Mouse (Mus musculus) heart, postnatal 14 days (tissue): Measurements from ENCODE around the gene Serpinb9b. TPM values are rescaled to one million over a fixed set of nuclear protein-coding genes. Genes with fewer than 3 reads are reported as not detected.

Experiments
- DNase-seq, 2 experiments: peaks; one replicate each; pipeline ENCODE4 v3.0.0; 2021 to 2022
- intact Hi-C: fragments of 180-260 bp; cut with DNase I; formaldehyde crosslinking; loops from one replicate; pipeline ENCODE4 v1.15.1; 2025
- total RNA-seq, 2 experiments: library from RNA; stranded (reverse); gene quantifications; 2 replicates each; pipeline ENCODE4 v1.2.3; 2021

Serpinb9b gene
- total RNA-seq, 2 experiments from 2014 or later: 0.12 to 0.41 TPM

DNA sequence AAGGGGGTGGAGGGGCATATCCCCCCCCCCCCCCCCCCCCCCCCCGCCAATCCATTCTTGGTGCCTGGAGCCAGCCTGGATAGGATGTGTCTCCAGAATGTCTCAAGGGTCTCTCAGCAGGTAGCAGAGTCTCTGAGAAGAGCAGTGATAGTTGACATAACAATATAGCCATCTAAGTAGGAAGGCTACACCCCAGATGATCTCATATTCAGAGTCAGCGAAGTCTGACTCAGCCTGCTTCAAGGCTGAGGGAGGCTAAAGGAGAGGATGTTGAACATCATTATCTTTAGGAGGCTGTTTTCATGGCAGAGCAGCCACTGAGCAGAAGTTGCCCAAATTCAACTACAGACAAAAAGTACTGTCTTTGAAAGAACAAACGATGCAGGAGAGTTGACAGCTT lies 3.1 kb downstream of the Serpinb9b start:
- intact Hi-C loops: no loop called here
- DNase-seq: no peak

DNA sequence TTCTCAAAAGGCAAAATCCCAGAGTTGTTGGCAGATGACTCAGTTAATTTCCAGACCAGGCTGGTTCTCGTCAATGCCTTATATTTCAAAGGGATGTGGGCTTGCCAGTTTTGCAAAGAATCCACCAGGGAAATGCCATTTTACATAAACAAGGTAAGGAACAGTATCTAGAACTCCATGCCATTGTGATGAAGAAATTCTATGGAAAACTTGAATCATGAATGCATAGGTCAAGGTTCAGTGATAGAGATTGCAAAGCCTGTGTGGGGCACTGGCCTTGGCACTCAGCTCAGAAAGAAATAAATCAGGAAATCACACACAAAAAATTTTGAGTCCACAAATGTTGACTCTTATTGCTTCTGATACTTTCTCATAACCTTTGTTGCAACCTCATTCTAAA lies 8.3 kb downstream of the Serpinb9b start:
- intact Hi-C loops: no loop called here

DNA sequence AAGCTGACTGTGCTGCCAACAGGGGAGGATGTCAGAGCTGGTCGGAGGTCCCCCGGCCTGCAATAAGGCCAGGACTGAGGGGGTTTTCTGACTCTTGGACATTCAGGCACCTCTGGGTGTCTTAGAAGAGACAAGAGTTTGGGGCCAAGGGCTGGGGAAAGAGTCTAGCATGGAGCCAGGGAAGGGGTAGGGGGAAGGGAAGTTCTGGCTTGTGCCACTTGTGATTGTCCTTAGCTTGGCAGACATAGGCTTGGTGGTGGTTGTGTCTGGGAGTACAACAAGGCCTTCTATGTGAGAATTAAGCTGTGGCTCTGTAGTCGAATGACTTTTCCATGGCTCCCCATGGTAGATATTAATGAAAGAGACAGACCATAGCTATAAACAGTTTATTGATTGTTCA lies 16.3 kb downstream of the Serpinb9b start:
- intact Hi-C loops: no loop called here
- DNase-seq: no peak

More for the DNA sequence above, 8.3 kb downstream of the Serpinb9b start:
- no peak for DNase-seq

DNA sequence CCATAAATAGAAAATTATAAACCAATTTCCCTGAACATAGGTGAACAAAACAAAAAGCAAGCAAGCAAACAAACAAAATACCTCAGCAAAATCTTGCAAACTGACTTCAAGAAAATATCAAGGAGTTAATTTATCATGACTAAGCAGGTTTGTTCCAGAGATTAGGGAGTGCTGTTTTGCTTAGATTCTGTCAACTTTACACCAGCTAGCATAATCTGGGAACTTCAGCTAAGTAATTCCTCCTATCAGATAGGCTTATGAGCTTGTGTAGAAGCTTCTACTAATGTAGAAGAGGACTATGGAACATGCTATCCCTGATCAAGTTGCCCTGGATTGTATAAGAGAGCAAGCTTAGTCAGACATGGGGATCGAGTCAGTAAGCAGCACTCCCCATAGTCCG lies 20.0 kb downstream of the Serpinb9b start:
- intact Hi-C loops: no loop called here
- DNase-seq: no peak

DNA sequence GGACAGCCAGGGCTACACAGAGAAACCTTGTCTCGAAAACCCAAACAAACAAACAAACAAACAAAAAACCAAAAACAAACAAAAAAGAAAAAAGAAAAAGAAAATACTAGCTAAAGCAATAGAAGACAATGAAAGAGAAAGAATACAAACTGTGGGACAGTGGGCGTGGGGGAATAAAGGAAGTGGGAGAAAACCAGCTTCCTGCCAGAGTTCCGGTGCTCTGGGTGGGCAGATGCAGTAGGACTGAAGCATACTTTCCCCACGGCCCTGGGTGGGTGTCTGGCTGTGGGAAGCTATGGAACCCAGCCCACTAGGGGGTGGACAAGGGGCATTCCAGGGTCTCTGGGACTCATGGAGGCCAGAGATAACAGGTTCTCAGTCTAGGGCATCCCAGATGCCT lies 21.0 kb downstream of the Serpinb9b start:
- DNase-seq: no peak
- intact Hi-C loops: no loop called here

DNA sequence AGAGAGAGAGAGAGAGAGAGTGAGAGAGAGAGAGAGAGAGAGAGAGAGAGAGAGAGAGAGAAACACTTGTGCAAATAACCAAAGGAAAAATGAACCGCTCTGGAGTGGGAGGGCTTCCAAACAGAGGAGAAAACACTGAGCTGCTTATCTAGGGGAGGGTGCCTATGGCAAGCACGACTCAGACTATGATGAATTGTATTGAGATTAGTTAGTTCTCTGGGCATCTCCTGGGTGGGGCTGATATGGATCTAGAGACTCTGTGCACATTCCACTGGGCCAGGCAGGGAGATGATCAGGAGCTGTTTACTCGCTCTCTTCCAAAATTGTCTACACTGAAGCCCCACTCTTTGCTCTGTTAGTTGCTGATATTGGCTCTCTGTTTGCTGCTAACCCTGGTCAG lies 24.5 kb downstream of the Serpinb9b start:
- intact Hi-C loops: no loop called here
- DNase-seq: no peak

DNA sequence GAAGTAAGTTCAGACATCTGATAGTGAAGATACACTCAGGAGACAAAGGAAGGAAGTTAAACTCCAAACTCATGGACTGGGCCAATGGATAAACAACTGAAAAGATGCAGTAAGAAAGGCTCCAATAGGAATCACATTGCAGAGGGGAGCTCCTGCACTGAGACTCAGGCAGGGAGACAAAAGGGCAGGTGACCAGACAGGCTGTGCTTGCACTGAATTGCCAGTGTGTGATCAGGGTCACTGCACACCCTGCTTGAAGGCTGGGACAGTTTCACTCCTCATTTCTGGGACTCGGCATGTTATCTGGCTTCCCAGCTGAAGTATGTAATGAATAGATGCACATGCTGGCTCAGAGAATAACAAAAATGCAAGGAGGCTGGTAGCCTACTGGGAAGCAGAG lies 35.8 kb downstream of the Serpinb9b start:
- intact Hi-C loops: no loop called here
- DNase-seq: no peak

DNA sequence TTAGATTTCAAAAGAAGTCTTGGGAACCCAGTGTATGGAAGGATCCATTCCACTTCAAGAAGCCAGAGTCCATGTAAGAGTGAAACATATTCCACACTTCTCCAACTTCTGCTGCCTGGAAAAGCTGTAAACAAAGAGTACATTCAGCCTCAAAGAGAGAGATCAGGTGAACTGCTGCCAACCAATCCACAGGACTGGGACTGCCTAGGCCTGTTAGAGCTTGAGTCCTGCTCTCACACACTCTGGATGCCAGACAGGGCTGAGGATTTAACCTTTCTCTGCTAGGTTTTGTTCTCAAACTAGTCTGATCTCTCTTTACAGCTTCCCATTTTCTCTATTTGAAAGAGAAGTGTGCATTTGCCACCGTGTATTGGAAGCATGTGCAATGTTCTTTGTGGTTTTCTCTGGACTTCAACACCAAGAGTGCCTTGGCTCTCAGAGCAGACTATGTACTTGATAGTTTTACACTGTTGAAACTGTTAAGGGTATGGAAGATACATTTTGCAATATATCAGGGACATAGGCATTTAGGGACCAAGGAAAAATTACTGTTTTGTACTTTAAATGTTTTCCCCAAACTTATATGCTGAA lies 40.3 kb downstream of the Serpinb9b start:
- intact Hi-C loops: no loop called here
- no peak for DNase-seq

DNA sequence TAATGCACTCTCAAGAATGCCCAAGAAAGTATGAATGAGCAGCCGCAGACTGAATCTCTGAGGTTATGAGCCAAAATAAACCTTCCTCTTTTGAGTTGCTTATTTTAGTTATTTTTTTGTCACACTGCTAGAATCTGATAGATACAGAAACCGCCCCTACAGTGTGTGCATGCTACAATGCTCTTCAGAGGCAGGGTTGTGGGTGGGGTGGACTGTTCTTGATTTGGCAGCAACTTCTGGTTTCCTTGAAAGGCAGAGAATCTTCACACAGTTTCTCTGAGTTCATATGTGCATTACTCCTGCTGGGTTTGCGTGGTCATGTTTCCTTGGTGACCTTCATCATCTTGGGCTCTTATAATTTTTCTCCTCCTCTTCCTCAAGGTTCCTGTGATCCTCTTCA lies 40.9 kb downstream of the Serpinb9b start:
- intact Hi-C loops: no loop called here
- DNase-seq: no peak

DNA sequence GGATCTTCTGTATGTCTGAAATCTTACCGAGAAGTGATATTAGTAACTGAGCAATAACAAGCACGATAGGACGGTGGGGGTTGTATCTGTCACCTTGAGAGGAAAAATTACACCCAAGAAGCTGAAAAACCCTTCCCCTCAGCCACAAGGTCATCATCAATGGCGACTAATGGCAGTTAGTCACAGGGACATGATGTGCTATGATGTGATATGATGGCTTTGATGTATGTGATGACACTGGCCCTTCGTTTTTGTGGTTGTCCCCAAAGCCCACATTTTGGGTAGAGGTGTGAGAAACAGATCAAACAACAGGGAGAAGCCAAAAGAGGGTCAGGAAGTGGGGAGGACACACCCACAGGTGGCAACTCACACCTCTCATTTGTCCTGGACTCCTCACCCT lies 44.6 kb downstream of the Serpinb9b start:
- intact Hi-C loops: loop anchor here (5.0 kb wide), 1 partner anchor 104 kb away; the partner anchor contains the start of gene Serpinb6b
- DNase-seq: no peak

DNA sequence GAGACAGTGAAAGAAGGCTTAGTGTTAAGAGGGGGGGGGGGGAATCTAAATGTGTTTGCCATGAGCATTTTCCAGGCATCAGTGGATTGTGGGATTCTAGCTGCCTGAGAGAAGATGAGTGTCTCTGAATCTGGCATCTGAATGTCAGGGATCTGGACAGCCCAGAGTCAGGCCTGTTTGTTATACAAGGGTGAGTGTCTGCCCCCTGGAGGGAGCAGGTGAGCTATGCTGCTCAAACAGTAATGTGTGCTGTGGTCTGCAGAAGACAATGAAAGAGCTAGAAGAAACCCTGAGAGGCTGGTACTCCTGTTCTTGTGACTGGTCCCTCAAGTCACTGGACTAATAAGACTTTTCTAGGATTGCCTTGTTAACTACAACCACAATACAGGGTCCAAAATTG lies 46.8 kb downstream of the Serpinb9b start:
- intact Hi-C loops: loop anchor here (1.0 to 5.0 kb wide), 2 partner anchors 107 to 171 kb away; partner anchors contain the start of gene Serpinb6b
- DNase-seq: peak; percentile 53 to 63

DNA sequence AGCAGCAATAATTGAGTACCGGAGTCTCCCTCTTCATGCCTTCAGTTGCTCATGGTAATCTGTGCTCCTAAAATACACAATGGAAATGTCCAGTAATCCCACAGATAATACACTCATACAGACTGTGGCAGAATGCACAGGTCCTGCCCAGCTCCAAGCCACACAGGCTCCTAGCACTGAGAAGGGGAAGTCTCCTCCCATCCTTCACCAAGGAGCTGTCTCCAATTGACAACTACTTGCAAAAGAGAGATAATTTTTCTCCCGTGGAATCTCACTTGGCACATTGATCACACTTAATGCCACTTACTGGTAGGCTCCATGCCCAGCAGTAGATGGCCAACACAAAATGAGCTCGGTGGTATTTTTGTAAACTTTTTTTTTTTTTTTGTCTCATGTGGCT lies 49.0 kb downstream of the Serpinb9b start:
- intact Hi-C loops: no loop called here
- DNase-seq: no peak

DNA sequence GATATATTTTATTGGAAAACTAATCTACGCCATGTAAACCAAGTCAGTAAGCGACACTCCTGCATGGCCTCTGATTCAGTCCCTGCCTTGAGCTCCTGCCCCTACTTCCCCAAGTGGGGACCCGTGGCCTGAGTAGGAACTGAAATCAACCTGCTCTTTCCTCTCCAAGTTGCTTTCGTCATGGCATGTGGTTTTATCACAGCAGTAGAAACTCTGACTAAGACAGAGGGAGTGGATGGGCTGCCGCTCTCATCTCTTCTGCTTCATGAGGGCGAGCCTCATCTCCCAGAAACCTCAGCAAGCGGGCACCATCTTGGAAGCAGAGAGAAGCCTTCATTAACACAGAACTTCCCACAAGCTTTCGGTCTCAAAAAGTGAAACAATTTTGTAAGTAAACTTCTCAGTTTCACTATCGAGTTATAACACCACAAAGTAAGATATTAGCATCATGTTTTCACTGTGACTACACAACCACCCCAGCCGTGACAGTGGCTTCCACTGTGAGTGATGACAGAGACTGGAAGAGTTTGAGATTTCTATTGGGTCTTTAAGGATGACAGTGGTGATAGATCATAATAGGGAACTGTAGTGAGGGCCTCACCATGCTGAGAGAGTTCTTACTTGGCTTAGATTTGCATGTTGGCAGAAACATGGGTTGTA lies 49.9 kb downstream of the Serpinb9b start:
- intact Hi-C loops: no loop called here
- DNase-seq: no peak

DNA sequence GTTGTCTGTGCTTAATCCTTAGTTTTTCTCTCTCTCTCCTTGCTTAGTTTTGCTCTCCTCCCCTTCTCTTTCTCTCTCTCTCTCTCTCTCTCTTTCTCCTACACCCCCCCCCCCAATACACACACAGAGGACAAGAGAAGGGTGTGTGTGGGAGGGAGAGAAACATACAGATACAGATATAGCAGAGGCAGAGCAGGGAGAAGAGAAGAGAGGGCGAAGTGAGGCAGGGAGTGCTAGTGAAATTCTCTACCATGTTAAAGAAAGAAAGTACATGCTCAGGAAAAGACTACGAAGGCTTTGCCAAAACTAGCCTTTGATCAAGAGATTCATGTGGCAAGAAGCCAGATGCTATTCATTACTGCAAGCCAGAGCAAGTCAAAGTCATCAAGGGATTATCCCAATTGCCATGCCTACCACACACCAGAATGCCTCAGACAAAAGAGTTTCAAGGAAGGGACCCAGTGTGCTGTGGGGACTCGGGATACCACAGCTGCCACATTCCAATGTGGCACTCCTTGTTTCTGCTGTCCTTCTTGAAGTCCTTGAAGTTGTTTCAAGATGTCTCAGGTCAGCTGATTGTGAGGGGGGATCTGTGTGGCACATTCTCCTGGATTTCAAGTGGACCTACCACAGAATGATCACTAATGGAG lies 51.0 kb downstream of the Serpinb9b start, which contains the start of gene Serpinb1b:
TSS of gene Serpinb1b (plus strand) at position 520 of the 650 bp plus-strand sequence.
- intact Hi-C loops: loop anchor here (2.0 kb wide), 1 partner anchor 75 kb away; the partner anchor contains the start of gene Serpinb9
- no peak for DNase-seq

DNA sequence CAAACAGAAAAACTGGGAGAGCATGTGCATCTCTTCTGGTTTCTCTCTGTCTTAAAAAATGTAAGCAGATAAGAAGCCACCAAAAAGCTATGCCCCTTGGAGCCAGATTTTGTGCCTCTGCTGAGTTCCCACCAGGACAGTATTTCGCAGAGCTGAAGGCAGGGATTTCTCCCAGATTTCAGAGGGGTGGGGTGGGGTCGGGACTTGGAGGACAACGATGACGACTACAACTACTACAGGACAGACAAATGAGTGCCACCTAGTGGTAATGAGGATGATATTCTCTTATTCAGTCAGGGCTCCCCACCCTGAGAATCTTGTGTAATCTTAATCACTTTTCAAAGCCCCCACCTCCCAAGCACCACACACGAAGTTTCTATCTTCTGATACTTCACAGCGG lies 52.2 kb downstream of the Serpinb9b start:
- DNase-seq: peak in 1 of 2 experiments; percentile 12

DNA sequence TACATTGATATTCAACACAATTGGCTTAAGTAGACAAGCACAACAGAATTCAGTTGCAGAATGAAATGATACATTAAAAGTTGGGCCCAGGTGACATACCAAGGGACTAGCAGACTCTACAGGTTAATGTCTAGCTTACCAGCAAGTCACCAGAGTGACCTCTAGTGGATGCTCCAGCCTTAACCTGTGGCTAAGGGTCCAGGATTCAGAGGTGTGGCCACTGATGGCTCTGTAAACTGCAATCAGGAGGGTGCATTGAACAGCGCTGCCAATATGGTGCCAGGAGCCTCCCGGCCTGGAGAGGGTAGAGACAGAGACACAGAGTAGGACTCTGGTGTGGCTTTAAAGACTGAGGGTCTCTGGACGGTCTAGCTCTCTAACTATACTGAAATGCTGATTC lies 53.1 kb downstream of the Serpinb9b start:
- intact Hi-C loops: loop anchor here (5.0 kb wide), 1 partner anchor 682 kb away; no protein-coding TSS in a partner anchor
- peak in 1 of 2 experiments; percentile 32 for DNase-seq

More for the DNA sequence above, 52.2 kb downstream of the Serpinb9b start:
- intact Hi-C loops: loop anchor here (1.0 to 2.0 kb wide), 2 partner anchors 77 to 176 kb away; partner anchors contain the start of gene Serpinb9

DNA sequence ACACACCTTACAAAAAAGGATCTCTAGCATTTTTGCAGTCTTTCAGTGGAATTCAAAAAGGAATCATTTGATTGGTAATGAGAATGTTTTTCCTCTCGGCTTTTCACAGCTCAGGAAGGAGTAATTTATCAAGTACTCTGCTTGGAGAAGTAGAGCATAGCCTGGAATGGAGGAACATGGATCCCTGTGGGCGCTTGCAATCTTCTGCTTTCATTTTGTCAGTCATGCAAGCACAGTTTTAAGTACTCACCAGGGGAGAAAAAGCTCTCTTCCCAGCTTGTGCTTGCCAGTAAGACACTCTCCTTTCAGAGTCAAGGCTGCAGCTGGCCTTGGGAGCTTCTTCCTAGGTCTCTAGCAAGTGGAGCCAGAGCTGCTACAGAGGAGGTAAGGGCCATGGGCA lies 56.6 kb downstream of the Serpinb9b start:
- no peak for DNase-seq
- intact Hi-C loops: loop anchor here (5.0 kb wide), 1 partner anchor 678 kb away; no protein-coding TSS in a partner anchor

DNA sequence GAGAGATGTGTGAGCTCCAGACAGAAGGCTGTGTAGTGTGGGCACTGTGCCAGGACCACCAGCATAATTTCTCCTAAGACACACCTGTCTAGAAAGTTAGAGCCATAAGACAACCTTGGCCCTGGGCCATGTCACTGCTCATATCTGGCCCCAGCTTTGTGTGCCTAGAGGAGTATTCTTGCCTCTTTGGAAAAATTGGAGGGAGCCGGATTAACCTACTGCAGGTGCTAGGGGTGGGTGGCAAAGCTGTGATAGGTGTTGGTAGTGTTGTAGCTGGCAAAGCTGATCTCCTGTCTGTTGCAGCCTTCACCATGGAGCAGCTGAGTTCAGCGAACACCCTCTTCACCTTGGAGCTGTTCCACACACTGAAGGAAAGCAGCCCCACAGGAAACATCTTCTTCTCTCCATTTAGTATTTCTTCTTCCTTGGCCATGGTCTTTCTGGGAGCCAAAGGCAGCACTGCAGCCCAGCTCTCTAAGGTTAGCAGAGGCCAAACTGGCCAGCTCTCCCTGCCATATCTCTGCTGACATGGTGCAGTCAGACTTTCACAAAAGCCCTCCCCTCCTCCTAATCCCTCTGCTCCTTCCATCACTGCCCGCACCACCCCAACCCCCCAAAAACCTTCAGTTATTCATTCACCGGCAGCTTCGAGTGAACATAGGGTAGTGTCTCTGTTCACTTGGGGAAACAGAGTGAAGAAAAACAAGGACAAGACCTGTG lies 57.9 kb downstream of the Serpinb9b start:
- DNase-seq: no peak
- intact Hi-C loops: loop anchor here (5.0 kb wide), 1 partner anchor 677 kb away; no protein-coding TSS in a partner anchor

DNA sequence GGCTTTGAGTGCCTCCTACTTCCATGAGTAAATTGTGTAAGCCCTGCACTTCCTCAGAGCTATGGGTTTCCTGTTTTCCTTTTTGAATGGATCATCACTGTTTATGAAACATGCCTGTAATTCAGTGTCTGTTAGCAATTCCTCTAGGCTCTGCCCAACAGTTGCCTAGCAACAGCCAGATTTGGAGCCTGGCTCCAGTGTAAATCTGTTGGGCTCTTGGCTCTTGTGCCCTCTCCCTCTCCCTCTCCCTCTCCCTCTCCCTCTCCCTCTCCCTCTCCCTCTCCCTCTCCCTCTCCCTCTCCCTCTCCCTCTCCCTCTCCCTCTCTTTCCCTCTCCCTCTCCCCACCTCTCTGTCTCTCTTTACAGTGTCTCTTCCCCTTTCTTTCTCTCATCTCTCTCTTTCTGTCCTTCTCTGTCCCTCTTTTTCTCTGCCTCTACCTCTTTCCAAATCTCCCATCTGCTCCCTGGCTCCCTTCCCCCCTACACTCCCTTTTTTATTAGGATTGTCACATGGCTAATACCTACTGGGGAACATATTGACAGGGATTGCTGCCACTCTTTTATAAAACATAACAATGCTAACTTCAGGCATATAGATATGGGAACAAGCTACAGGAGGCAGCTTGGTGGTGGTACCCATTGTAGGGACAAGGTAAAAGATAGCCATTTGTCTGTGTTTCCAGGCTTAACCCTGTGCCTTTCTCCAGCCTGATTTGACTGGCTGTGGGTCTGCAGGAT lies 58.6 kb downstream of the Serpinb9b start:
- peak; percentile 23 to 53 for DNase-seq
- intact Hi-C loops: no loop called here

DNA sequence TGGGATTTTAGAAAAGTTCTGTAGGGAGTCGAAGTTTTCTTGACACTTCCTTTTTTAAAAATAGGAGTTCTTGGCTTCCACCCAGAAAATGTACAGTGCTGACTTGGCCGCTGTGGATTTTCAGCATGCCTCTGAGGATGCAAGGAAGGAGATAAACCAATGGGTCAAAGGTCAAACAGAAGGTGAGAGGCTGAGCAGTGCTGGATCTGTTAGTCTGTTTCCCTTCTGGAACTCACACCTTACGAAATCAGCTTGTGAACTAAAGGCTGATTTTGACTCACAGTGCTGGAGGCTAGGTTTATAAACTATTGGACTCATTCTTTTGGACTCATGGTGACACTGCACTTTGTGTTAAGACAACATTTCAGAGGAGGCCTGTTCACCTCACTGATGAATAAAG lies 62.4 kb downstream of the Serpinb9b start:
- DNase-seq: no peak
- intact Hi-C loops: no loop called here
